Mouse (Mus musculus): ENCODE measurements around the gene Sema5a. TPM values are rescaled to one million over a fixed set of nuclear protein-coding genes. Genes with fewer than 3 reads are reported as not detected.

Gene Sema5a
- polyA plus RNA-seq, 1 experiment from 2014 or later, result 11.1 TPM

- Histone ChIP-seq H3K27ac (replicated peaks) (peak overlapping the region; percentile 44; the same call in 1 of the 2 replicates), H3K9ac (no peak overlapping the region), H3K4me1 (replicated peaks) (peaks cover 16% of the 10 kb centered on the region), H3K36me3 (no peaks in the 10 kb centered on the region), H3K4me3 (no peak overlapping the region), H3K27me3 (no peaks in the 10 kb centered on the region), H3K9me3 (no peaks in the 10 kb centered on the region), H3K4me2 (no peak overlapping the region)
- no peak; the same call in 1 of the 2 replicates for ATAC-seq (ENCODE audit: low FRiP score, low read depth)
- 80% methylated on average over 6 of the region's 6 CpGs for WGBS
Measured at GRCm38 (mm10) chr15:32596574-32596973, 352.0 kb downstream of the Sema5a start.

DNA sequence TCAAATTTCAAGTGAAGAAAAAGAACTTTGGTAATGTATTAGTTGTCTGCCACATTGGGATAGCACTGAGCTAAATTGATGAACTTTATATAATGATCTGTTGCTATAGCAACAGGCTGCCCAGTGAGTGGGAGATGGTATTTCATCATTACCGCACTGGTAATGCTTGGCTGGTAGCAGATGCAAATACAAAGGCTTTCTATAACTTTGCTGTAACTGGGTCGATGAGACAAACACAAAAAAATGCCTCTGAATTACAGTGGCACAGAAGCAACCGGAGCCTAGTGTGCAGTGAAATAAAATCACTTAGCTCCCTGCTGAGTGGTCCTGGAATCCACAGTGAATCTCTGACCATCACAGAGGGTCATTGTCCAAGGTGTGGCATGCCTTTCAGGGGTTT lies 352.6 kb downstream of the Sema5a start:
- 23% methylated on average over 3 of the region's 3 CpGs for WGBS
- Histone ChIP-seq H3K4me2 (no peak overlapping the region), H3K4me1 (replicated peaks) (peaks cover 16% of the 10 kb centered on the region), H3K27me3 (no peaks in the 10 kb centered on the region), H3K9ac (no peak overlapping the region), H3K36me3 (no peaks in the 10 kb centered on the region), H3K9me3 (no peaks in the 10 kb centered on the region), H3K27ac (replicated peaks) (no peak overlapping the region), H3K4me3 (no peak overlapping the region)
- peak; percentile 84 for ATAC-seq (ENCODE audit: low FRiP score, low read depth)

- H3K4me1 ChIP-seq (replicated peaks), result no peaks in the 10 kb centered on the region
- H3K9ac ChIP-seq, result no peak overlapping the region
- no peaks in the 10 kb centered on the region for H3K36me3 ChIP-seq
- WGBS, result 87% methylated on average over 3 of the region's 3 CpGs
- H3K9me3 ChIP-seq, result no peaks in the 10 kb centered on the region
- no peak overlapping the region for H3K27ac ChIP-seq (replicated peaks)
- H3K27me3 ChIP-seq, result no peaks in the 10 kb centered on the region
- H3K4me2 ChIP-seq, result no peak overlapping the region
- ATAC-seq (ENCODE audit: low FRiP score, low read depth), result no peak
- no peak overlapping the region for H3K4me3 ChIP-seq
Measured at GRCm38 (mm10) chr15:32607236-32607635, 362.6 kb downstream of the Sema5a start.

- Histone ChIP-seq H3K4me3 (no peak overlapping the region), H3K4me1 (replicated peaks) (no peaks in the 10 kb centered on the region), H3K27ac (replicated peaks) (no peak overlapping the region), H3K9me3 (no peaks in the 10 kb centered on the region), H3K4me2 (no peak overlapping the region), H3K36me3 (no peaks in the 10 kb centered on the region), H3K27me3 (no peaks in the 10 kb centered on the region), H3K9ac (no peak overlapping the region)
- peak; percentile 48; the same call in 1 of the 2 replicates for ATAC-seq (ENCODE audit: low FRiP score, low read depth)
- WGBS, result 73% methylated on average over 2 of the region's 2 CpGs
Measured at GRCm38 (mm10) chr15:32610776-32611175, 366.2 kb downstream of the Sema5a start.

GRCm38 (mm10) chr15:32611201-32611600 lies 366.6 kb downstream of the Sema5a start:
- Histone ChIP-seq H3K4me1 (replicated peaks) (no peaks in the 10 kb centered on the region), H3K9me3 (no peaks in the 10 kb centered on the region), H3K27me3 (no peaks in the 10 kb centered on the region), H3K9ac (no peak overlapping the region), H3K27ac (replicated peaks) (no peak overlapping the region), H3K36me3 (no peaks in the 10 kb centered on the region), H3K4me3 (no peak overlapping the region), H3K4me2 (no peak overlapping the region)
- ATAC-seq (ENCODE audit: low FRiP score, low read depth), result peak; percentile 48; the same call in 1 of the 2 replicates
- 88% methylated on average over 7 of the region's 7 CpGs for WGBS

DNA sequence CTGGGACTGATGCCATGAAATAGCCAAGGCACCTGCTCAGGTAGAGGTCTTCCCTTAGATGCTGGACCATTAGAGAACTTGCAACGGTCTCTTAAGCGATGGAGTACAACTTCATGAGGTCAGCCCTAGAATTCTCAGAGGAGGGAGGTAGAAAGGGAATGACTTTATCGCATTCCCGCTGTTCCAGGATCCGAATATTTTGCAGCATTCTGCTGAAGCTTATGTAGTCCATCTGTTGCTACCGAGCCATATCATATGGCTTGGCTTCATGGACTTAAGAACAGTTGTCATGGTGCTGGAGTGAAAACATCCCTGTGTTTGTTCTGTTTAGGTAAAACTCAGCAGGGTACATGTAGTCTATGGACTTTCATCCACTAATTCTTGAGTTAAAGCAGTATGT lies 369.1 kb downstream of the Sema5a start:
- Histone ChIP-seq H3K9ac (no peak overlapping the region), H3K4me3 (no peak overlapping the region), H3K27ac (replicated peaks) (no peak overlapping the region), H3K9me3 (no peaks in the 10 kb centered on the region), H3K36me3 (no peaks in the 10 kb centered on the region), H3K27me3 (no peaks in the 10 kb centered on the region), H3K4me1 (replicated peaks) (no peaks in the 10 kb centered on the region), H3K4me2 (no peak overlapping the region)
- WGBS, result 91% methylated on average over 6 of the region's 6 CpGs
- ATAC-seq (ENCODE audit: low FRiP score, low read depth), result no peak

DNA sequence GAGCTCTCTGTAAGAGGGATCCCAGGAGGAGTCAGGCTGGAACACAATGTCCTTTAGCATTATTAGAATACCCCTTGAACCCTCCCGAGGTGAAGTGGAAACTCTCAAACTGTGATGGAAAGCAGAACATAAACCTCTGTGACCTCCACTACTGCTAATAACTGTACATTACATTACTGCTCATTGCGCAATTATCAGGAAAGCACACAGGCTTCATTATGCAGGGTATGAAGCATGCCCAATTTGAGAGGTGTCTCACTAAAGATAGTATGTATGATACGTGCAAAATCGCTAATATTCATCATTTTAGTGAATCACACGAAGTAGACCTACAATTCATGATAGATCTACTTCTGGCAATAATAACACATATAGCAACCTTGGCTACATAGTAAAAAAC lies 371.2 kb downstream of the Sema5a start:
- Histone ChIP-seq H3K4me2 (no peak overlapping the region), H3K4me1 (replicated peaks) (no peaks in the 10 kb centered on the region), H3K4me3 (no peak overlapping the region), H3K27ac (replicated peaks) (no peak overlapping the region), H3K27me3 (no peaks in the 10 kb centered on the region), H3K9me3 (no peaks in the 10 kb centered on the region), H3K9ac (no peak overlapping the region), H3K36me3 (no peaks in the 10 kb centered on the region)
- 84% methylated on average over 5 of the region's 5 CpGs for WGBS
- no peak for ATAC-seq (ENCODE audit: low FRiP score, low read depth)

GRCm38 (mm10) chr15:32619199-32619598 lies 374.6 kb downstream of the Sema5a start:
- ATAC-seq (ENCODE audit: low FRiP score, low read depth), result no peak
- no peaks in the 10 kb centered on the region for H3K36me3 ChIP-seq
- no peaks in the 10 kb centered on the region for H3K27me3 ChIP-seq
- H3K9ac ChIP-seq, result no peak overlapping the region
- H3K4me3 ChIP-seq, result no peak overlapping the region
- no peak overlapping the region for H3K4me2 ChIP-seq
- no peaks in the 10 kb centered on the region for H3K9me3 ChIP-seq
- 50% methylated on average over 2 of the region's 2 CpGs for WGBS
- no peak overlapping the region for H3K27ac ChIP-seq (replicated peaks)
- no peaks in the 10 kb centered on the region for H3K4me1 ChIP-seq (replicated peaks)

DNA sequence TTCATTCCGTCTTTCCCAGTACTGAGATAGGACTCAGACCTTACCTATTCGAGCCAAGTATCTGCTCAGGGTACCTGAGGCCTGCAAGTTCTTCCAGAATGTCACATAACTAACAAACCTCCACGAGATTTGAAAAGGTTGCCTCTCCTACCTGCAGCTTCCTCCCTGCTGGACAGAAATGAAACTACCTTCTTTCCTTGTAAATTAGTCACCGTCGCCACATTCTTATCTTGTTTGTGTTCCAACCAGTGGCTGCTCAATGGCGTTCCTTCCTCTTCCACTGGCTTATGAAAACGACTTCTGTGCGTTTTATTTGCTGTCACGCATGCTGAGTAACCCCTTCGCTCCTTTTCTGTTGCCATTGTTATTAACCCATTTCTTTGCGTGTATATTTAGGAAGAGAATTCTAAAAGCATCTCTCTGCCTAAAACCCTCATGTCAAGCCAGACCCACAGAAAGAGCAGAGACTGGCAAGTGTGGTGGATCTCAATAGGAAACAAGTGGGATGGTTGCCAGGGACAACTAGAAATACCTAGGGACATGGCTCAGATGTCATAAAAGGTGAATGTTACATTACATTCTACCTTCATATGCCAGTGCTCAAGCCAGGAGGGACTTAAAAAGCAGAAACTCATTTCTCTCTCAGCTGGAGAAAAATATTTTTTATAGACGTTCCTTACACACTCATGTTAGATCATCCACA lies 378.6 kb downstream of the Sema5a start:
- ATAC-seq (ENCODE audit: low FRiP score, low read depth), result no peak
- Histone ChIP-seq H3K4me2 (no peak overlapping the region), H3K27me3 (no peaks in the 10 kb centered on the region), H3K27ac (replicated peaks) (no peak overlapping the region), H3K4me1 (replicated peaks) (no peaks in the 10 kb centered on the region), H3K4me3 (no peak overlapping the region), H3K36me3 (no peaks in the 10 kb centered on the region), H3K9ac (no peak overlapping the region), H3K9me3 (no peaks in the 10 kb centered on the region)
- WGBS, result 81% methylated on average over 12 of the region's 12 CpGs

DNA sequence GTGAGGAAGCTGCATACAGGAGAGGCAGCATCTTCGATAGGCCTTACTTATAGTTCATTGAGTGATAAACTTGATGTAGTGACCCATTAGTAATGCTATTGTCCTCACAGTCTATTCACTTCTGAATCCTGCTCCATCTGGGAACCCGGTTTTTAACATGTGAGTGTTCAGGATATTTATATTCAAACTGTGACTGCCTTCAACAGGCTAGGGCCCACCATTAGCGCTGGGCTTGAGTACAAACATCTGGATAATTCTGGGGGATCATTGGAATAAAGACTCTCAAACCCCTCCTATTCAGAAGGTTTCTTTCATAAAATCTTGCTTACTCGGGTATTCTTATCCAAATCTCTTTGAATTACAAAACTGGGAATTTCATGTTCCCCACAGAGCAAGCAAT lies 379.5 kb downstream of the Sema5a start:
- no peak overlapping the region for H3K4me2 ChIP-seq
- ATAC-seq (ENCODE audit: low FRiP score, low read depth), result no peak
- H3K4me3 ChIP-seq, result no peak overlapping the region
- H3K9ac ChIP-seq, result no peak overlapping the region
- H3K27me3 ChIP-seq, result no peaks in the 10 kb centered on the region
- no peaks in the 10 kb centered on the region for H3K9me3 ChIP-seq
- H3K4me1 ChIP-seq (replicated peaks), result no peaks in the 10 kb centered on the region
- no peaks in the 10 kb centered on the region for H3K36me3 ChIP-seq
- no peak overlapping the region for H3K27ac ChIP-seq (replicated peaks)
- 33% methylated on average over 4 of the region's 4 CpGs for WGBS

DNA sequence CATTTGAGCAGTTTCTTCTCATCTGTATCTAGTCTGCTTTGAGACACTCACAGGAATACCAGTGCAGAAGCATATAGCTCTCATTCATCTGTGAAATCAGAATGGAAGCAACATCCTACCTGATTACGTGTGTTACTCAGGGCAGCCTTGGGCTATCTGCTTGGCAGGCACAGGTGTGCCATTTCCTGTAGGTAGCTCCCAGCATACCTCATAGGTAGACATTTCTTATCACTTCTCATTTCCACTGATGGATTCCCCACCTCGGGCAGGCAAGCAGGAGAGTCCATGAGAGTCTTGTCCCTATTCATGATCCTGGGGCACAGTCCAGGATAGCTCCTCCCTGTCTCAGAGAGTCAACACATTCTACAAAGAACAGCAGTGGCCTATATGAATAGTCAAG lies 381.4 kb downstream of the Sema5a start:
- Histone ChIP-seq H3K27ac (replicated peaks) (no peak overlapping the region), H3K4me1 (replicated peaks) (no peaks in the 10 kb centered on the region), H3K4me3 (no peak overlapping the region), H3K27me3 (no peaks in the 10 kb centered on the region), H3K36me3 (no peaks in the 10 kb centered on the region), H3K9ac (no peak overlapping the region), H3K9me3 (no peaks in the 10 kb centered on the region), H3K4me2 (no peak overlapping the region)
- 94% methylated on average over 2 of the region's 2 CpGs for WGBS
- no peak for ATAC-seq (ENCODE audit: low FRiP score, low read depth)

GRCm38 (mm10) chr15:32633713-32634112 lies 389.1 kb downstream of the Sema5a start:
- Histone ChIP-seq H3K27me3 (no peaks in the 10 kb centered on the region), H3K36me3 (no peaks in the 10 kb centered on the region), H3K4me1 (replicated peaks) (no peaks in the 10 kb centered on the region), H3K4me2 (no peak overlapping the region), H3K4me3 (no peak overlapping the region), H3K9me3 (no peaks in the 10 kb centered on the region), H3K27ac (replicated peaks) (no peak overlapping the region), H3K9ac (no peak overlapping the region)
- ATAC-seq (ENCODE audit: low FRiP score, low read depth), result no peak
- 93% methylated on average over 8 of the region's 8 CpGs for WGBS

- WGBS, result 61% methylated on average over 3 of the region's 3 CpGs
- no peak overlapping the region for H3K9ac ChIP-seq
- no peak for ATAC-seq (ENCODE audit: low FRiP score, low read depth)
- no peaks in the 10 kb centered on the region for H3K9me3 ChIP-seq
- H3K4me1 ChIP-seq (replicated peaks), result no peaks in the 10 kb centered on the region
- no peak overlapping the region for H3K4me3 ChIP-seq
- H3K27ac ChIP-seq (replicated peaks), result no peak overlapping the region
- no peak overlapping the region for H3K4me2 ChIP-seq
- no peaks in the 10 kb centered on the region for H3K36me3 ChIP-seq
- no peaks in the 10 kb centered on the region for H3K27me3 ChIP-seq
Measured at GRCm38 (mm10) chr15:32637879-32638278, 393.3 kb downstream of the Sema5a start.
